Mouse (Mus musculus): Measurements from ENCODE around the gene Met. TPM values are rescaled to one million over a fixed set of nuclear protein-coding genes. Genes with fewer than 3 reads are reported as not detected.

The Met gene
- total RNA-seq (2015; ENCODE audit: low replicate concordance) (1.8 and 3.4 TPM in 2 replicates), total RNA-seq (2017; ENCODE audit: low replicate concordance) (0.51 and 0.83 TPM in 2 replicates)

DNA sequence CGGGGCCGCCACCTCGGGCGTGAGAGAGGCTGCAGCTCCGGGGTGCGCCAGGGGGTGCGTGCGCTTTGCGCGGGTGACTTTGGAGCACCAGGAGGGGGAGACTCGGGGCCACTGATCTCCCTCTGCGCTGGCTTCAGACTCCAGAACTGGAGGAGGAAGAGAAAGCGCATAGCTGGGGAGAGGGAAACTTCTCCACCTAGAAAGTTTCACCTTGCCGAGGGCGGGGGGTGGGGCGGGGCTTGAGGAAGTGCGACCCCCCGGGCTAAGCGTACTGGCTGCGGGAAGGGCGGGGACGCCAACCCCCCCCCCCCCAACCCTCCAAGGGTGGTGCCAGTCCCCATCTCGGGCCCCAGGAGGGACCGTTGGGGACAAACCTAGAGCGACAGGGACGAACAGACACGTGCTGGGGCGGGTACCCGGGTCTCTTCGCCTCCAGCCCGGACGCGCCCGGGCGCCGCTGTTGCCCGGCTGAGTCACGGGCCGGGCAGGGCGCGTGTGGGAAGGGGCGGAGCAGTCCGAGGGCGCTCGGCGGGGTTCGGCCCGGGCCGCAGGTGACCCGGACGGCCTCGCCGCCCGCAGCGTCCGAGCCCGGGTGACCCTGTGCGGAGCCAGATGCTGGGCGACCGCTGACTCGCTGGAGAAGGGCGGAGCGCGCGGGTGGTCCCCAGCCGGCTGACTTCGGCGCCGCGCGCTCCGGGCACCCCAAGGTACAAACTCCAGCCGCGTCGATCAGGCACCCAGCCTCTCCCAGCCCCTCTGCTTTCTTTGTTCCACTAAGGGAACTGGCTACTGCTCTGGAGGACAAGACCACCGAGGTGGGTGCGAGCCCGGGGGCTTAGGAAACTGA is at the start of gene Met:
Met (plus strand) TSS at position 367 of the 847 bp plus-strand sequence.
- no peak for ATAC-seq (replicated peaks; ENCODE audit: low FRiP score, poor library complexity, severe bottlenecking)

DNA sequence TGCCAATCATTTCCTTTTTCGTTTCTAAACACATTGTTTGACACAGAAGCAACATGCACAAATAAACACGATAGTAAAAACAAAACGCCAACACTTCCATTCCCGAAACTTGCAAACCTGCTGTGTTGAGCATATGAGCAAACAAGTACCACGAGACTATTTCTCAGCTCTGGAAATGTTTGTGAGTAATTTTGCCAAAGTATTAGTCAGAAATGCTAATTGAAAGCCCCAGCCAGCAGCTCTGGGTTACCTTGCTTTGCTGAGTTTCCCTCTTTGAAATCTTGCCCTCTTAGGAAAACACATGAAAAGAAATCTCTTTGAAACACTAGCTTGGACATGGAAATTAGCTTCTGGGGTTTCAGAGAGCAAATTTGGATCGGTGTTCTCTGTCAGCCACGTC is 45.4 kb upstream of the Met start:
- ATAC-seq (replicated peaks; ENCODE audit: low FRiP score, poor library complexity, severe bottlenecking), result no peak

DNA sequence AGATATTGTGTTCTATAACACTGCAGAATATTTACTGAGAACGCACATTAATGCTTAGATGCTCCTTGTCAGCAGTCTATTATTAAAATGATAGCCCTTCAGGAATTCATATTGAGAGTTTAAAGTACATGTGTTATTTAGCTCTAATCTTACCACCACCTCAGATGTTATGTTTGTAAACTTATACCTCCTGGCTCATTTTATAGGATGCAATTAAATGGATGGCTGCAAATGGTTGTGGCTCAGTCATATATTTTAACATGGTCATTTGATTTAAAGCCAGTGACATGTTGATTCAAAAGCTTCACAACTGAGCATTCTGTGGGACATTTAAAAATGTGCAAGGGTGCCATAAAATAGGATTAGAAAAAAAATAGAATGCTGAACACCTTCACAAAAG is 41.2 kb upstream of the Met start:
- ATAC-seq (replicated peaks; ENCODE audit: low FRiP score, poor library complexity, severe bottlenecking), result no peak

DNA sequence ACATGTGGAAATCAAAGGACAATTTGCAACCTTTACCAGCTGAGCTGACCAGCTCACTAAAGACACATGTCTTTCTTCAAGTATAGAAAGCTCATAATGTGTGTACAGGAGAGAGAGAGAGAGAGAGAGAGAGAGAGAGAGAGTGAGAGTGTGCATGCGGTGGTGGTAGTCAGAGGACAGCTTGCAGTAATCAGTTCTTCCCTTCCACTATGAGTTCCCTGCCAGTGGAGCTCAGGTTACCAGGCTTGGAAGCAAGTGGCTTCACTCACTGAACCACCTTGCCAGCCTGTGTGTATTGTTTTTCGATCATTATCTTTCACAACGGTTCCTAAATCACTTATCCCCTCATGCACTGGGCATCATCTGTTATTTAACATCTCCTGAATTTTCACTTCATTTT is 34.6 kb upstream of the Met start:
- no peak for ATAC-seq (replicated peaks; ENCODE audit: low FRiP score, poor library complexity, severe bottlenecking)

DNA sequence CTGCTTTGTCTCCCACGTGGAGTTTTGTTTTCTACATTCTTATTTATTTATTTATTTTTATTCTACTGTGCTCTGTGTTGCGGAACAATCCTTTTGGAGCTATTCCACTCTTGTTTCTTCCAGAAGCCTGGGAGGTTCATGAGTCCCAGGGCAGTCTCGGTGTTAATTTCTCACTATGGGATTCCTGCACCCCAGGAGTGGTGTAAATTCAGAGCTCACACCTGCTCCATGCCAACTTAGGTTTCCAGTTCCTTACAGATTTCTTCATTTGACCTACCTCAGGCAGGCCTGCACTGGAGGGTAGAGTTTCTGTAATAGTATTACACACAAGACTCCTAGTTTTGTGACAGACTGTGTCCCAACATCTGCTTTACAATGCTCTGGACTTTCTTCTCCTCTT is 34.0 kb upstream of the Met start:
- no peak for ATAC-seq (replicated peaks; ENCODE audit: low FRiP score, poor library complexity, severe bottlenecking)

DNA sequence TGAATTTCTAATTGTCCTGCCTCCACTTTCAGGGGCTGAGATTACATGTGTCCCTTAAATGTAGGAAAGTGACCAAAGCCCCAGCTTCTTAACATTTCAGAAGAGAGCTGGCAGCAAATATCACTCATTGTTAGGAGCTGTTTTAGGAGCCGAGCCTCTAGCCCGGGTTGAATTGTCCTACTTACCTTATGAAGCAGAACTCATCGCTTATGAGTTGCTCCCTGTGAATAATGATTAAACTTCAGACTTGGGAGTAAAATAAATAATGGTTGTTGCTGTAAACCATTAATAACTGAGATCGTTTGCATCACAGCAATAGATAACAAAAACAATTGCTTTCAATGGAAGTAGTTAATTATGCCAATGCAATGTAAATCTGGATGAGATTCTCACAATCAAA is 20.3 kb upstream of the Met start:
- ATAC-seq (replicated peaks; ENCODE audit: low FRiP score, poor library complexity, severe bottlenecking), result no peak

DNA sequence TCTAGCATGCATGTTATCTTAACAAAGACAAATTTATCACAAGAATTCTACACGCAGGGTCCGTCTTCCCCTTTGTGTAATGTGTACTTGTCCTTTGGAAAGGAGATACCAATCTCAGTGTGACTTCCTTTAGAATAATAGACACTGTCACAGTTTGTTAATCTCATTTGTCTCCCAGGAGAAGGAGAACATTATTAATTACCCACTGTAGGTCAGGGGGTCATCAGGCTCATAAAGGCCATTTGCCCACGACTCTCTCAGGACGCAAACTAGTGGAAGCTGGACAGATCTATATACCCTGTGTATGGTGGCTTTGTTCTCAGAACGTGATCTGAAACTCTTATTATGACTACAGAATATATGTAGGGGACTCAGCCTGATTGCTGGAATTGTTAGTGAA is 12.3 kb upstream of the Met start:
- no peak for ATAC-seq (replicated peaks; ENCODE audit: low FRiP score, poor library complexity, severe bottlenecking)

DNA sequence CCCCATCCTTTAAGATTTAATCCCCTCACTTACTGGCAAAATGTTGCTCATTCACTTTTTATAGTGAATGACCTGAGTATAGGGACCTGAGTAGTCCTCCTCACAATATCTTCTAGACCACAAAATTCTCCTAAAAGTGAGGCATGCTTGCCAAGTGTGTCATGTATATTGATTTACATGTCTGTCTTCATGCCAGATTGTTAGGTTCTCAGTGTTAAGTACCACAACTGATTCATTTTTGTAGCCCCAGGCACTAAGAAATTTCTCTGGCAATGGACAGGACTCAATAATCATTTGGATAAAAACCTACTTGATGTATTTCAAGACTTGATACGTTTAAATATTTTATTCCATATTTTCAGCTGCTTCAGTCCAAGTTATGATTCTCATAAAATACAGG is 8.5 kb upstream of the Met start:
- no peak for ATAC-seq (replicated peaks; ENCODE audit: low FRiP score, poor library complexity, severe bottlenecking)

DNA sequence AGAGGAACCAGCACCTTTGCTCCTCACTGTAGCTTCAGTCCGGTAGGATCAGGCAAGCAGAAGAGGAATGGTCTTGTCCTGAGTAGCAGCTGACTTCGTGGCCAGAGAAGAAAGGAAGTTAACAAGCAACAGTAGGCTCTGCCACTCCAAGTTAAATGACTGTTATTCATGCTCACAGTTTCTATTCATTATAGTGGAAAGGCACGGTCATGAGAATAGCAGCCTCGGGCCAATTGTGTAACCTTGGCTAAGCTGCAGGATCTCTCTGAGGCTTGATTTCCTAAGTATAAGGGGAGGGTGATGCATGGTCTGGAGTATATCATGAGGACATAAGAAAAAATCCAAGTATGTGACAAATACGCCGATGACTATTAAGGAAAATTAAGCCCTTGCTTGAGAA is 4.0 kb upstream of the Met start:
- ATAC-seq (replicated peaks; ENCODE audit: low FRiP score, poor library complexity, severe bottlenecking), result no peak

DNA sequence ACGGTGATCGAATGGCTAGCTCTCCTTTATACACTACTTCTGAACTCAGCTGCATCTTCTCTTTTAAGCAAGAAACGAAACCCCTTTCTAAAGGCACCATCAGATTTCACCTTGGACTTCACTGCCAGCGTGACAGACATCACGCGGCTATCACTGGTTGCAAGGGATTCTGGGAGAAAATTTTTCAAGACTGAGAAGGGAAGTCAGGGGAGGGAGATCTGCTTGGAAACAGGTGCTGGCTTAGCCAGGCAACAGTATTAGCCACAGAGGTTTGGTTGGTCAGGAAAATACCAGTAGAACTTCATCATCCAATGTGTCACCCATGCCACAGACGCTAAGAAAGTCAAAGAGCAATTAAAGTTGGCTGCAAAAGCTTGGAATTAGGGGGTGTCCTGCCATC is 2.2 kb upstream of the Met start:
- ATAC-seq (replicated peaks; ENCODE audit: low FRiP score, poor library complexity, severe bottlenecking), result no peak

DNA sequence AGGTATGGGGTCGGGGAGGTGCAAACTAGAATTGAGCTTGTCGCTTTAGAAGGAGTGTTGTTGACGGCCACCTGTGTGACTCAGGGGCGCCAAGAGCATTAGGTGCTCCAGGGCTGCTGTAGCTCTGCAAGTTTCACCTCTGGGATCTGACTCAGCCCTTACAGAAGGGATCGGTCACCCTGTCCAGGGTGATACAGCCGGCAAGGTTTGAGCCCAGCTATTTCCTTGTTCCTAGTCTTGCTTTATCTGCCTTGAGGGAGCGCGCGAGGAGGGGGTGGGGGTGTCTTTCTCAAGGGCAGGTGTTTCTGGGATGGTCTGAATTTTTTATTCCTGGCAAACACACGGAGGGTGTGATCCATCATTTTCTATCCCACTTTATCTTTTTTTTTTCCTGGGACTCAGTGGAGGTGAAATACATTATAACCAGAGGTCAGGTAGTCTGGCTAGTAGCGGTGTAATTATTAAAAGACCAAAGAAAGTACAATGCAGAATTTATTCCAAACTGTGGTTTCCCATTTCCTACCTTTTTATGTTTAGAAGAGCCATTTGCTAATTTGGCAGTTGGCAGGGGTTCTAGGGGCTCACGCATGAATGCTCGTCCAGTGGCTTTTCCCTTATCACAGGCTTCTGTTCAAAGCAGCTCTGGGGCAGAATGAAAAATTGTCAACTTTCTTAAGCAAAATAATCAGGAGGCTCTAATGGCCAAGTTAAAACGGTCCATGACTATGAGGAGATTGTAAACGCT is 853 bp downstream of the Met start:
- no peak for ATAC-seq (replicated peaks; ENCODE audit: low FRiP score, poor library complexity, severe bottlenecking)

DNA sequence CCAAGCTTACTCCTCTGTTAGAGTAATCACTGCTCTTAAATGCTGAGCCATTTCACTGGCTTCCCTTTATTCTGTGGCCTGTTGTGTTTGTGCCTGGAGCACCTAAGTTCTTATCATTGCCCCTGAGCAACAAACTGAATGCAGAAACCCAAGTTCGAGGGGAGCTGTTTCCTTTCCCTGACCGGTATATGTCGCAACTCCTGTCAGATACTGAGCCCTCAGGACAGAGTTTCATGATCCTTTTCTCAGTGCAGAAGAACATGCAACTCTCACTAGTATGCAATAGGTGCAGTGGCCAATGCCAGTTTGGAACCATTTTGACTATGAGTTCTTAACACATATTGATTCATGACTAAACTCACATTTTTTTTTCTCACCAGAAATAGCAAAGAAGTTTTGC is 2.9 kb downstream of the Met start:
- ATAC-seq (replicated peaks; ENCODE audit: low FRiP score, poor library complexity, severe bottlenecking), result no peak

DNA sequence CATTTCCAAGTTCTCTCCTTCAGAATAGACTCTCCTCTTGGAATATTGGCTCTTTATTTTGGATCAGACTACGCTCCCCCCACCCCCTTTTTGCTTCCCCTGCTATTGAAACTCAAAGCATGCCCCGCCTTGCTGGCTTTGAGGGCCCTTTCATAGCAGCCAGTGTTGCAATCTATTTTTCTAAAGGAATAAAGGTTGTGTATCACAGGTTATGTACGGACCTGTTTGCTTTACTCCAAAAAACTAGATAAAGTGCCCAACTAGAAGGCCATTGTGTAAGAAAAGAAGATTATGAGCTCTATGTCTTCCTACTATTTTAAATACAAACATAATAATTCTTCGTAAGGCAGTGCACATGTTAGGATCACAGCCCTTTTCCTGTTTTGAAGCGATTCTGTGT is 5.4 kb downstream of the Met start:
- ATAC-seq (replicated peaks; ENCODE audit: low FRiP score, poor library complexity, severe bottlenecking), result no peak

DNA sequence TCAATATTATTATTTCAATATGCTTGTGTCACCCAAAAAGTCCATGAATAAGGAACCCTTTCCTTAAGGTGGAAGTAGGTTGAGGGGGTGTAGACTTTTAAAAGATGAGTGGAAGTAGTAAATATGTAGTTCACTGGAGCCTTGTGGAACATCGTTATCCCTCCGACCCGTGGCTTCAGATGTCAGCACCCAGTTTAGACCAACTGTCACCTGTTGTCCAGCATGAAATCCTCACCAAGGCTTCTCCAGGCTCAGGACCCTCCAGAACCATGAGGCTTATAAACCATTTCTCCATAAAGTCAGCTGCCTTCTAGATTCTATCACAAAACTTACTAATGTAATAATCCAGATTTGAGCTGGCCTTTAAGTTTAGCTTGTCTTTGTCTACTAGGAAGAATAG is 9.5 kb downstream of the Met start:
- no peak for ATAC-seq (replicated peaks; ENCODE audit: low FRiP score, poor library complexity, severe bottlenecking)

DNA sequence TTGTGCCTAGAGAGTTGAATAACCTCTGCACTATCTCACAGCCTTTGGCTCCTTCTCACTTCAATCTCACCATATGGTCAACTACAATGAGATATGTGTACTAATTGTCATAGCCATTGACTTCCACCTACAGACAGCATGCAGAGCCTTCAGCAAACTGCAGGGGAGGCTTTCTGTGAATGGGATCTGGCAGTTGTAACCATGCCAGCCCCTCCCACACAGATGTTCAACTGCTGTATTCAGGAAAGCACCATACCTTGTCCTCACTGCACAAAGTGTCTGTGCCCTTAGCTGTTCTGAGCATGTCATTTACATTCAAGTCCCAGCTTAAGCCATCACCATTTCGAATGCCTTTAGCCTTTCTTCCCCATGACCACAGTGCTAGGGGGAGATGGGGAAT is 14.2 kb downstream of the Met start:
- no peak for ATAC-seq (replicated peaks; ENCODE audit: low FRiP score, poor library complexity, severe bottlenecking)

DNA sequence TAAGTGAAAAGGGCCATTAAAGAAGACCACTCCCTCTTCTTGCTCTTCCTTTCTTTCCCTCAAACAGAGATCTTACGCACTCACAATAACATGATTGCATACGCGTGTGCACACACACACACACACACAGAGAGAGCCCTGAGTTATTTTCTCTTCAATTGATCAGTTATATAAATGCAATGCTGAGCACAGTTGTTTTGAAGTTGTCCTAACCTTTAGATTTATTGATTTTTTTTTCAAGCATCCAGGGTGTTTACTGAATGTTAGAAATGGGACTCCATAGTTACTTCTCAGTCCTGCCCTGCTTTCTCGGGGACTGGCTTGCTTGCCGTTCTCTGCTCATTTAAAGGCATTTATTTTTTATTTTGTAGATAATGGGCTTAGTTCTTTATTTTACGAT is 14.7 kb downstream of the Met start:
- ATAC-seq (replicated peaks; ENCODE audit: low FRiP score, poor library complexity, severe bottlenecking), result no peak

DNA sequence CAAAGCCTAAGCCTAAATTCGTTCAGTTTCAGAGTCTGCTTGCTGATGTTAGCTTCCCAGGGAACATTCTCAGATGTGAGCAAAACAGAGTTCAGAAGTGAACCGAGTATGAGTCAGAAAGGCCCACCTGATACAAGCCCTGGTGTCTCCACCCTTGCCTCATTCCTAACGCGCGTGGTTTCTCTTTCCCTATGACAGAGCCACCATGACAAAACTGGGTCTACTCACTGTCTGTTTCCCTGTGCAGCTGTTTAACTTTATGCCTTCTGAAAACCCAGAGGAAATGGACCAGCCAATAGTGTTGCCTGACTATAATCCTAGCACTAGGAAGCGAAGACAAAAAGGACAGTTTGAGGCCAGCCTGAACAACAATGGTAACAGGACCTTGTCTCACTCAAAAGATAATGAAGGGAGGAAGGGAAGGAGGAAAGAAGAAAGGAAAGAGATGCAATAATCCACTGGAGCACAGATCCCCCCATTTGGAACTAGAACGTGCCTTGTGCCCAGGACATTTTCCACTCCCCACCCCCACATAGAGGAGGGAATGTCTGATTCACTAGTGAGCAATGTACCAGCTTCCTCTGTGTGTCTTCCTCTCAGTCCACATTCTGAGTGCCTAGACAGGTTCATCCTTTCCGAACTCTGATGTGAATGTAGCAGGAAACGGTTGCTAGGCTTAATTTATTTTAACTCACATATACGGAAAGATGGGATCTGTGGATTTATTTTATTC is 15.4 kb downstream of the Met start:
- no peak for ATAC-seq (replicated peaks; ENCODE audit: low FRiP score, poor library complexity, severe bottlenecking)

DNA sequence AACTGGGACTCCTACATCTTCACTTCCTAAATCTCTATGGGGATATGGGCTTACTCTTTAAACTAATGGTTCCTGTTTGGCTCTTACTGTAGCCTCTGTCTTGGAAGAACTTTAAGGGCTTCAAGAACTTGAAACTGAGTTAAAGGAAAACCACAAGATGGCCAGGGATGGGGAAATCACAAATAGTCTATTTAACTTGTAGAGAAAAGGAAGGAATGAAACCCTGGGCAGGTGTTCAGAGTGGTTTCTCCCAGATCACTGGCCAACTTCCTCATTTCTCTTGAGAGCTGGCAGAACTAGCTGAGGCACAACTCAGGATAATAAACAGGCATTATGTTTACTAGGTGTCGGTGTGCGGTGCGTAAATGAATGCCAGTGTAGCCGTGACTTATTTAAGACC is 17.5 kb downstream of the Met start:
- no peak for ATAC-seq (replicated peaks; ENCODE audit: low FRiP score, poor library complexity, severe bottlenecking)

DNA sequence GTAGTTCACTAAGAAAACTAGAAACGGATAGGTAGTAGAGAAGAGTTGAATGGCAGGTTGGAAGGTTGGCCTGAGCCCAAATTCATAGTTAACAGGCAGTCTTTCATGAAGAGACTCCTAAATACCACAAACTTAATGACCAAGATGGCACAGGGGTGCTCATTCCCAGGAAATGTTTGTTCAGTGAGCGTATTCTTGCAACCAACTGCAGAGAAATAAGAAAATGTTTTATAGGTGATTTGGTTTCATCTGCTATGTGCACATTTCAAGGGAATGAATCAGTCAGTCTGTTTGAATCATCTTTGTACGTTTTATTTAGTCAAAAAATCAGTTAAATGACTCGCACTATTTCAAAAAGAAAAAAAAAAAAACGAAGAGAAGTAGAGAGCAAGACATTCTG is 21.6 kb downstream of the Met start:
- no peak for ATAC-seq (replicated peaks; ENCODE audit: low FRiP score, poor library complexity, severe bottlenecking)

DNA sequence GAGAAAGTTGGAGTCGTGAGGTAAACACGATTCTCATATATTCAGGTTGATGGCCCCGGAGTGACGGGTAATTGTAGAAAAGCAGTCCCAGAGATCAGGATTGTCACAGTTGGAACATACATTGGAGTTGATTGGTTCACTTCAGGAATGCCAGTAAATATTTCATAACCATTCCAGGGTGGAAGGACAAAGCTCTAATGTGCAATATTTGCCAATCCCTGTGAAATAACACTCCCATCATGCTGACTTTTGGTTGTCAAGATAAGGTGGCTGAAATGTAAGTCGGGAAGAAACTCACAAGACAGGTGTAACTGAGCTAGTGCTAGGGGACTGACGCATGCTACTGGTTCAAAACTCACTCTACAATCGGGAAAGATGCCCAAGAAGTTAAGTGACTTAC is 22.2 kb downstream of the Met start:
- ATAC-seq (replicated peaks; ENCODE audit: low FRiP score, poor library complexity, severe bottlenecking), result no peak

Measured in erythroid progenitor cell, adult 5-6 weeks (primary cell).